Mouse (Mus musculus) myocyte (in vitro differentiated cells): Measurements from ENCODE around the gene Col9a2. TPM values are rescaled to one million over a fixed set of nuclear protein-coding genes. Genes with fewer than 3 reads are reported as not detected.

Source experiments
- H3K27me3 ChIP-seq: one replicate; pipeline ENCODE4 v1.6.1; 2011; ENCODE audit not compliant: control insufficient read depth, insufficient read depth, insufficient read length
- H3K36me3 ChIP-seq: one replicate; pipeline ENCODE4 v1.6.1; 2011; ENCODE audit not compliant: control insufficient read depth, insufficient read depth
- H3K4me2 ChIP-seq: one replicate; pipeline ENCODE4 v1.6.1; 2011; ENCODE audit warnings: low read depth, control low read depth
- H3K4me3 ChIP-seq: one replicate; pipeline ENCODE4 v1.5.1; 2011; ENCODE audit warnings: mild to moderate bottlenecking, control low read depth, moderate library complexity
- H3K79me2 ChIP-seq: one replicate; pipeline ENCODE4 v1.6.1; 2011; ENCODE audit not compliant: control insufficient read depth, insufficient read depth
- H3ac ChIP-seq: one replicate; pipeline ENCODE4 v1.6.1; 2011; ENCODE audit not compliant: control insufficient read depth, insufficient read length
- CEBPB ChIP-seq: IDR thresholded peaks from 2 replicates; pipeline ENCODE4 v1.6.1; 2011; ENCODE audit warnings: mild to moderate bottlenecking, moderate library complexity; ENCODE audit not compliant: poor library complexity, insufficient read depth, severe bottlenecking
- E2F4 ChIP-seq: IDR thresholded peaks from one replicate; pipeline ENCODE4 v1.6.1; 2011; ENCODE audit warnings: mild to moderate bottlenecking, control low read depth, moderate library complexity; ENCODE audit not compliant: insufficient read depth
- MAX ChIP-seq: IDR thresholded peaks from one replicate; pipeline ENCODE4 v1.6.1; 2011; ENCODE audit warnings: low read depth, mild to moderate bottlenecking, control low read depth
- MYOD1 ChIP-seq, 3 experiments: IDR thresholded peaks; one replicate each; pipeline ENCODE4 v1.6.1; 2011; ENCODE audit warnings: control low read depth in 2 of 3, low read depth in 2 of 3, mild to moderate bottlenecking in 2 of 3, moderate library complexity in 1 of 3; ENCODE audit not compliant: insufficient read length in 2 of 3, control insufficient read depth in 1 of 3
- MYOG ChIP-seq, 3 experiments: IDR thresholded peaks; one replicate each; pipeline ENCODE4 v1.6.1; 2011; ENCODE audit warnings: control low read depth in 2 of 3, low read depth in 2 of 3, mild to moderate bottlenecking in 2 of 3; ENCODE audit not compliant: insufficient read length in 2 of 3, control insufficient read depth in 1 of 3, insufficient read depth in 1 of 3
- POLR2A ChIP-seq: IDR thresholded peaks from one replicate; pipeline ENCODE4 v1.6.1; 2011; ENCODE audit warnings: low read depth, mild to moderate bottlenecking, control low read depth, moderate library complexity; ENCODE audit not compliant: insufficient read length
- POLR2AphosphoS2 ChIP-seq: IDR thresholded peaks from one replicate; pipeline ENCODE4 v1.6.1; 2011; ENCODE audit warnings: low read depth, control low read depth; ENCODE audit not compliant: insufficient read length
- REST ChIP-seq: IDR thresholded peaks from one replicate; pipeline ENCODE4 v1.6.1; 2011; ENCODE audit warnings: mild to moderate bottlenecking, control low read depth, moderate library complexity; ENCODE audit not compliant: insufficient read depth, insufficient read length
- SRF ChIP-seq: IDR thresholded peaks from one replicate; pipeline ENCODE4 v1.6.1; 2011; ENCODE audit warnings: low read depth; ENCODE audit not compliant: control insufficient read depth, insufficient read length
- TCF12 ChIP-seq: IDR thresholded peaks from one replicate; pipeline ENCODE4 v1.6.1; 2011; ENCODE audit warnings: mild to moderate bottlenecking, control low read depth; ENCODE audit not compliant: poor library complexity, insufficient read depth, severe bottlenecking
- TCF3 ChIP-seq: IDR thresholded peaks from one replicate; pipeline ENCODE4 v1.6.1; 2011; ENCODE audit warnings: low read depth, control low read depth; ENCODE audit not compliant: insufficient read length
- USF1 ChIP-seq: IDR thresholded peaks from one replicate; pipeline ENCODE4 v1.6.1; 2011; ENCODE audit warnings: low read depth, mild to moderate bottlenecking, control low read depth, moderate library complexity
- polyA plus RNA-seq: library from polyadenylated mRNA; unstranded; fragments of >200 nt; fragmentation: generic; extraction: Trizol; gene quantifications from one replicate; pipeline ENCODE4 v1.2.1, GENCODE M21; 2012; ENCODE audit warnings: missing spikeins

The Col9a2 gene
- polyA plus RNA-seq, 1 experiment, result not detected

DNA sequence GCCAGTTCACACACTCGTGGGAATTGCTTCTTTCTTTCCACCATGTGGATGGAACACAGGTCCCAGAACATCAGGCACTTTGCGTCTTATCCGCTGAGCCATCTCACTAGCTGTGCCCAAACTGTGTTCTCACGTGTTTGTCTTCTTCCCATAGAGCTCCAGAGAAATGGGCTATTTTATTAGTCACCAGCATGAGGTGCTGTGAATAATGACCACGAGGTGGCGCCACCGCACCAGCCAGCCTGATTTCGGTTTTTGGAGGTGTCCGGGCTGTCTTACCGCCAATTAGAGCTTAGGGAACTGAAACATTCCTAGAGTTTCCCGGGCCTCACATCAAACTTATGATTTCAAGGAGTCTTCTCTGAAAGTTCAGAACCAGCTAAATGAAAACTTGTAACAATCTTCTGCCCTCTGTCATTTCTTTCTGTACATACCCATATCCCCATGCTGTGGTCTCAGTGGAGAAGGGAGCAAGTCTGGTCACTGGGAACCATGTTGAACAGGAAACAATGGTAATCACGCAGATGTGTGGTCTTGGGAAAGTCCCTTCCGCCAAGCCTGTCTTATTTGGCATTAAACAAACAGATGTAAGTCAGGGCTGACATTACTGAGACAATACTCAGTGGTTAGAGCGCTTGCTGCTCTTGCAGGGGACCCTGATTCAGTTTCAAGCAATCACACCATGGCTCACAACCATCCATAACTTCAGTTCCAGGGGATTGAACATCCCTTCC, 10.4 kb upstream of the Col9a2 start:
- TF ChIP-seq SRF, result no peak
- no peak for TF ChIP-seq MYOD1 (IDR thresholded peaks at IDR 0.05; ENCODE audit: control insufficient read depth in 1 of 3, insufficient read length in 2 of 3, low read depth in 2 of 3)
- no peak for TF ChIP-seq E2F4
- TF ChIP-seq USF1, result no peak
- no peak for TF ChIP-seq REST
- Histone ChIP-seq H3K27me3 (no peaks in the 10 kb centered on the region), H3K79me2 (no peaks in the 10 kb centered on the region), H3K36me3 (no peaks in the 10 kb centered on the region), H3K4me3 (no peak overlapping the region), H3ac (no peak overlapping the region), H3K4me2 (no peak overlapping the region)

DNA sequence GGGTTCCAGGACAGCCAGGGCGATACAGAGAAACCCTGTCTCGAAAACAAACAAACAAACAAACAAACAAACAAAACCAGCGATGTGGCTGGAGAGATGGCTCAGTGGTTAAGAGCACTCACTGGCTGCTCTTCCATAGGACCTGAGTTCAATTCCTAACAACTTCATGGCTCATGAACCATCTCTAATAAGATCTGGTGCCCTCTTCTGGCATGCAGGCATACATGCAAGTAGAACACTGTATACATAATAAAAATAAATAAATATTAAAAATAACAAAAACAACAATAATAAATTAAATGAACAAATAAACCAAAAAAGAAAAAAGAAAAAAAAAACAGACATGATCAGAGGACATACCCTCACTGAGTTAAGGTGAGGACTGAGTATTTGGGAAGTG, 9.6 kb upstream of the Col9a2 start:
- TF ChIP-seq MAX (no peak), MYOD1 (IDR thresholded peaks at IDR 0.05; ENCODE audit: control insufficient read depth in 1 of 3, insufficient read length in 2 of 3, low read depth in 2 of 3) (no peak), POLR2AphosphoS2 (no peak), POLR2A (no peak)

DNA sequence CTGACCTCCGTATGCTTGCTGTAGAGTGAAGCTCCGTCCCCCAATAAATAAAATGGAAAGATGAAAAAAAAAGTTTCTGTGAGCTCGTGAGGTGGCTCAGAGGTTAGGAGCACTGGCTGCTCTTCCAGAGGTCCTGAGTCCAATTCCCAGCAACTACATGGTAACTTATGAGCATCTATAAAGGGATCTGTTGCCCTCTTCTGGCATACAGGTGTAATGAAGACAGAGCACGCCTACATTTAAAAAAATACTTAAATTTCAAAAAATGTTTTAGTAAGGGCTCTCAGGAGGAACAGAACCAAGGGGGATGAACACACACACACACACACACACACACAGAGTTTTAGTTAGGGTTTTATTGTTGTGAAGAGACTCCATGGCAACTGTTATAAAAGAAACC, 7.7 kb upstream of the Col9a2 start:
- H3K4me2 ChIP-seq, result no peak overlapping the region
- TF ChIP-seq CEBPB (no peak), MAX (no peak), E2F4 (no peak), USF1 (no peak), REST (no peak), TCF12 (no peak), POLR2A (no peak), POLR2AphosphoS2 (no peak), TCF3 (no peak), SRF (no peak), MYOD1 (IDR thresholded peaks at IDR 0.05; ENCODE audit: control insufficient read depth in 1 of 3, insufficient read length in 2 of 3, low read depth in 2 of 3) (no peak), MYOG (IDR thresholded peaks at IDR 0.05; ENCODE audit: control insufficient read depth in 1 of 3, insufficient read depth in 1 of 3, insufficient read length in 2 of 3, low read depth in 2 of 3) (no peak)
- no peak overlapping the region for H3ac ChIP-seq
- H3K4me3 ChIP-seq, result no peak overlapping the region
- no peaks in the 10 kb centered on the region for H3K36me3 ChIP-seq
- no peaks in the 10 kb centered on the region for H3K79me2 ChIP-seq
- H3K27me3 ChIP-seq, result peaks cover 9% of the 10 kb centered on the region

More for the DNA sequence above, 9.6 kb upstream of the Col9a2 start:
- Histone ChIP-seq H3K27me3 (peaks cover 7% of the 10 kb centered on the region), H3K36me3 (no peaks in the 10 kb centered on the region), H3ac (no peak overlapping the region), H3K79me2 (no peaks in the 10 kb centered on the region), H3K4me3 (no peak overlapping the region), H3K4me2 (no peak overlapping the region)

DNA sequence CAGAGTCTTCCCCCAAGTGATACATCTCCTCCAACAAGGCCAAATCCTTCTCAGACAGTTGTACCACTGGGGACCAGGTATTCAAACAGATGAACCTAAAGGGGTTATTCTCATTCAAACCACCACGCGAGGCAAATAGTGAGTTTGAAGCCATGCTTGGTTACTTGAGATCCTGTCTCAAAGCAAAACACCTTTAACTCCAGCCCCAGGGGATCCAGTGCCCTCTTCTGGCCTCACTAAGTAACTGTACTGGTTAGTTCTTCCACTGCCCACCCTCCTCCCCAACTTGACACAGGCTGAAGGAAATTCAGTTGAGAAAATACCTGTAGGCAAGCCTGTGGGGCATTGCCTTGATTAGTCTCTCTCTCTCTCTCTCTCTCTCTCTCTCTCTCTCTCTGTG, 6.2 kb upstream of the Col9a2 start:
- no peaks in the 10 kb centered on the region for H3K36me3 ChIP-seq
- TF ChIP-seq TCF3, result no peak
- TF ChIP-seq TCF12, result no peak
- no peak for TF ChIP-seq MAX
- no peak for TF ChIP-seq POLR2A
- no peak overlapping the region for H3K4me2 ChIP-seq
- no peak overlapping the region for H3K4me3 ChIP-seq
- H3K27me3 ChIP-seq, result peaks cover 12% of the 10 kb centered on the region
- no peaks in the 10 kb centered on the region for H3K79me2 ChIP-seq
- H3ac ChIP-seq, result no peak overlapping the region

DNA sequence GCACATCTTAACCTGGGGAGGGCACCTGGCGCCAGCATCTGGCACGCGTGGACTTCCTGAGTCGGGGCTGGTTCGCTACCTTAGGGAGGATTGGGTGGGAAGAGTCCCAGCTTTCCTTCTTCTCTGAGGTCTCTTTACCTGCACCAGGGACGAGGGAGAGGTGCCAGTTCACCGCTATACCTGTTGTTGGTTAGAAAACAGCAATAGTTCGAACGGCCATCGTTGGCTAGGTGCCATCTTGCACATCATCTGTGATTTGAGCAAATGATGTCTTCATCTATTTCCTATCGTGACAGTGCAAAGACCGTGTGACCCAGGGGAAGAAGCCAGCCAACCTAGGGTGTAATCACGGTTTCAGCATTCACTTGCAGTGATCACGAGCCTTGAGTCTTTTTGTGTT, 1.1 kb downstream of the Col9a2 start:
- no peak for TF ChIP-seq MYOG (IDR thresholded peaks at IDR 0.05; ENCODE audit: control insufficient read depth in 1 of 3, insufficient read depth in 1 of 3, insufficient read length in 2 of 3, low read depth in 2 of 3)
- TF ChIP-seq E2F4, result no peak
- no peak for TF ChIP-seq REST
- TF ChIP-seq POLR2A, result no peak
- no peak for TF ChIP-seq SRF
- TF ChIP-seq MYOD1 (IDR thresholded peaks at IDR 0.05; ENCODE audit: control insufficient read depth in 1 of 3, insufficient read length in 2 of 3, low read depth in 2 of 3), result no peak
- TF ChIP-seq TCF3, result no peak
- TF ChIP-seq CEBPB, result no peak
- no peak for TF ChIP-seq POLR2AphosphoS2
- no peak for TF ChIP-seq USF1
- TF ChIP-seq TCF12, result no peak
- TF ChIP-seq MAX, result no peak
- no peaks in the 10 kb centered on the region for H3K79me2 ChIP-seq
- no peak overlapping the region for H3K4me2 ChIP-seq
- H3K27me3 ChIP-seq, result peaks cover 38% of the 10 kb centered on the region
- H3K36me3 ChIP-seq, result no peaks in the 10 kb centered on the region
- no peak overlapping the region for H3ac ChIP-seq
- no peak overlapping the region for H3K4me3 ChIP-seq
